Mouse (Mus musculus) kidney, embryonic 15.5 days (tissue): ENCODE data around the gene Smpd2. TPM values are rescaled to one million over a fixed set of nuclear protein-coding genes. Genes with fewer than 3 reads are reported as not detected.
A peak's percentile ranks its signal among the peaks of the same experiment; 100 is the strongest.

Experiments used
- ATAC-seq: fragments of 200-750 bp; cut with Nextera tagmentation; replicated peaks from 2 replicates; pipeline ENCODE4 v1.8.0; 2017; ENCODE audit warnings: moderate TSS enrichment; ENCODE audit not compliant: low FRiP score
- H3K27ac ChIP-seq: fragments of 300-500 bp; sonication (generic); 2 replicates; pipeline ENCODE4 v1.5.1; 2015; ENCODE audit warnings: mild to moderate bottlenecking, inconsistent platforms
- H3K27me3 ChIP-seq: fragments of 300-500 bp; sonication (generic); 2 replicates; pipeline ENCODE4 v1.6.1; 2015; ENCODE audit warnings: inconsistent platforms
- H3K36me3 ChIP-seq: fragments of 300-500 bp; sonication (generic); 2 replicates; pipeline ENCODE4 v1.6.1; 2015; ENCODE audit warnings: inconsistent platforms
- H3K4me1 ChIP-seq: fragments of 300-500 bp; sonication (generic); 2 replicates; pipeline ENCODE4 v1.6.1; 2015; ENCODE audit warnings: inconsistent platforms
- H3K4me2 ChIP-seq: fragments of 300-500 bp; sonication (generic); 2 replicates; pipeline ENCODE4 v1.6.1; 2015; ENCODE audit warnings: moderate library complexity, mild to moderate bottlenecking, inconsistent platforms
- H3K4me3 ChIP-seq: fragments of 300-500 bp; sonication (generic); replicated peaks from 2 replicates; pipeline ENCODE4 v1.5.1; 2015; ENCODE audit warnings: mild to moderate bottlenecking, inconsistent platforms
- H3K9ac ChIP-seq: fragments of 300-500 bp; sonication (generic); 2 replicates; pipeline ENCODE4 v1.6.1; 2015; ENCODE audit warnings: mild to moderate bottlenecking, inconsistent platforms
- H3K9me3 ChIP-seq: fragments of 300-500 bp; sonication (generic); replicated peaks from 2 replicates; pipeline ENCODE4 v1.6.1; 2016; ENCODE audit warnings: inconsistent platforms
- WGBS: fragments of 180-500 bp; shearing (Covaris S2); methylation state at CpG from one replicate; pipeline ENCODE4 v1.1.7; 2015; ENCODE audit warnings: mixed read lengths; 5-methylcytosine and 5-hydroxymethylcytosine counted together
- polyA plus RNA-seq: library from polyadenylated mRNA; unstranded; fragments of >200 nt; fragmentation: Nextera tagmentation; extraction: Ambion mirVana; gene quantifications from 2 replicates; pipeline ENCODE4 v1.2.1, GENCODE M21; 2015

The Smpd2 gene
- 59.6 and 72.0 TPM in 2 replicates for polyA plus RNA-seq

- peak within 1 kb of the TSS; percentile 99 for H3K4me2 ChIP-seq
- H3K9me3 ChIP-seq, result no peaks in the 10 kb centered on the region
- peak within 1 kb of the TSS; percentile 90 for H3K27ac ChIP-seq
- peak within 1 kb of the TSS; percentile 65 for H3K4me3 ChIP-seq
- under 1% methylated on average over 50 of the region's 50 CpGs for whole genome bisulfite sequencing
- H3K4me1 ChIP-seq, result peaks cover 25% of the 10 kb centered on the region
- H3K9ac ChIP-seq, result peak within 1 kb of the TSS; percentile 71
- H3K27me3 ChIP-seq, result 0 out of 2 replicates have a peak, but pooled peaks cover 3% of the 10 kb centered on the region
- peaks cover 33% of the 10 kb centered on the region for H3K36me3 ChIP-seq
- peak; percentile 94 for ATAC-seq
Measured at GRCm38 (mm10) chr10:41489708-41490517, at the start of gene Smpd2, which contains the start of gene Ppil6. Smpd2 (minus strand) TSS chr10:41490369. Ppil6 (plus strand) TSS chr10:41490439.

GRCm38 (mm10) chr10:41538986-41539385 is 48.8 kb upstream of the Smpd2 start:
- Histone ChIP-seq H3K9me3 (no peaks in the 10 kb centered on the region), H3K36me3 (peaks cover 46% of the 10 kb centered on the region), H3K4me1 (no peaks in the 10 kb centered on the region), H3K27ac (no peak overlapping the region), H3K4me3 (no peak overlapping the region), H3K27me3 (no peaks in the 10 kb centered on the region), H3K9ac (no peak overlapping the region), H3K4me2 (no peak overlapping the region)
- 88% methylated on average over 4 of the region's 4 CpGs for WGBS
- no peak for ATAC-seq

- no peaks in the 10 kb centered on the region for H3K9me3 ChIP-seq
- ATAC-seq, result no peak
- H3K9ac ChIP-seq, result no peak overlapping the region
- no peak overlapping the region for H3K4me2 ChIP-seq
- H3K4me3 ChIP-seq, result no peak overlapping the region
- no peaks in the 10 kb centered on the region for H3K27me3 ChIP-seq
- H3K4me1 ChIP-seq, result no peaks in the 10 kb centered on the region
- WGBS, result 92% methylated on average over 3 of the region's 3 CpGs
- no peak overlapping the region for H3K27ac ChIP-seq
- peaks cover 56% of the 10 kb centered on the region for H3K36me3 ChIP-seq
Measured at GRCm38 (mm10) chr10:41537983-41538330, 47.8 kb upstream of the Smpd2 start.

GRCm38 (mm10) chr10:41537226-41537982 is 47.2 kb upstream of the Smpd2 start:
- no peak overlapping the region for H3K4me3 ChIP-seq
- no peaks in the 10 kb centered on the region for H3K4me1 ChIP-seq
- H3K4me2 ChIP-seq, result no peak overlapping the region
- 94% methylated on average over 4 of the region's 4 CpGs for WGBS
- no peak overlapping the region for H3K9ac ChIP-seq
- H3K27ac ChIP-seq, result no peak overlapping the region
- H3K9me3 ChIP-seq, result no peaks in the 10 kb centered on the region
- peaks cover 62% of the 10 kb centered on the region for H3K36me3 ChIP-seq
- no peak for ATAC-seq
- no peaks in the 10 kb centered on the region for H3K27me3 ChIP-seq

- no peak overlapping the region for H3K9ac ChIP-seq
- no peak overlapping the region for H3K4me3 ChIP-seq
- no peaks in the 10 kb centered on the region for H3K4me1 ChIP-seq
- no peak overlapping the region for H3K27ac ChIP-seq
- ATAC-seq, result no peak
- WGBS, result 87% methylated on average over 1 of the region's 1 CpGs
- no peaks in the 10 kb centered on the region for H3K27me3 ChIP-seq
- H3K4me2 ChIP-seq, result no peak overlapping the region
- peaks cover 63% of the 10 kb centered on the region for H3K36me3 ChIP-seq
- no peaks in the 10 kb centered on the region for H3K9me3 ChIP-seq
Measured at GRCm38 (mm10) chr10:41536714-41537113, 46.5 kb upstream of the Smpd2 start.

GRCm38 (mm10) chr10:41535991-41536390 is 45.8 kb upstream of the Smpd2 start:
- H3K27ac ChIP-seq, result no peak overlapping the region
- peaks cover 70% of the 10 kb centered on the region for H3K36me3 ChIP-seq
- no peak overlapping the region for H3K9ac ChIP-seq
- H3K4me1 ChIP-seq, result no peaks in the 10 kb centered on the region
- H3K4me2 ChIP-seq, result no peak overlapping the region
- H3K4me3 ChIP-seq, result no peak overlapping the region
- no peaks in the 10 kb centered on the region for H3K27me3 ChIP-seq
- 91% methylated on average over 2 of the region's 2 CpGs for WGBS
- no peak for ATAC-seq
- H3K9me3 ChIP-seq, result no peaks in the 10 kb centered on the region

GRCm38 (mm10) chr10:41529972-41530371 is 39.8 kb upstream of the Smpd2 start:
- 92% methylated on average over 5 of the region's 5 CpGs for WGBS

GRCm38 (mm10) chr10:41525696-41526095 is 35.5 kb upstream of the Smpd2 start:
- H3K27ac ChIP-seq, result no peak overlapping the region
- peaks cover 20% of the 10 kb centered on the region for H3K4me1 ChIP-seq
- 80% methylated on average over 1 of the region's 1 CpGs for WGBS
- peaks cover 62% of the 10 kb centered on the region for H3K36me3 ChIP-seq
- no peak for ATAC-seq
- H3K9me3 ChIP-seq, result no peaks in the 10 kb centered on the region
- H3K4me2 ChIP-seq, result no peak overlapping the region
- H3K9ac ChIP-seq, result no peak overlapping the region
- no peak overlapping the region for H3K4me3 ChIP-seq
- H3K27me3 ChIP-seq, result no peaks in the 10 kb centered on the region

More at GRCm38 (mm10) chr10:41529972-41530371, 39.8 kb upstream of the Smpd2 start:
- Histone ChIP-seq H3K4me2 (no peak overlapping the region), H3K9me3 (no peaks in the 10 kb centered on the region), H3K36me3 (peaks cover 79% of the 10 kb centered on the region), H3K9ac (no peak overlapping the region), H3K27ac (no peak overlapping the region), H3K27me3 (no peaks in the 10 kb centered on the region), H3K4me3 (no peak overlapping the region), H3K4me1 (no peaks in the 10 kb centered on the region)
- ATAC-seq, result no peak

- H3K4me3 ChIP-seq, result no peak overlapping the region
- no peak overlapping the region for H3K27ac ChIP-seq
- no peak overlapping the region for H3K9ac ChIP-seq
- H3K36me3 ChIP-seq, result peaks cover 42% of the 10 kb centered on the region
- H3K27me3 ChIP-seq, result no peaks in the 10 kb centered on the region
- no peaks in the 10 kb centered on the region for H3K9me3 ChIP-seq
- ATAC-seq, result no peak
- H3K4me2 ChIP-seq, result no peak overlapping the region
- WGBS, result 70% methylated on average over 3 of the region's 3 CpGs
- H3K4me1 ChIP-seq, result peaks cover 22% of the 10 kb centered on the region
Measured at GRCm38 (mm10) chr10:41523386-41523785, 33.2 kb upstream of the Smpd2 start.

- WGBS, result 0% methylated on average over 5 of the region's 5 CpGs
Measured at GRCm38 (mm10) chr10:41520410-41520673, 30.2 kb upstream of the Smpd2 start.

GRCm38 (mm10) chr10:41519640-41520409 is 29.7 kb upstream of the Smpd2 start:
- Histone ChIP-seq H3K4me3 (peak overlapping the region; percentile 97), H3K4me1 (peaks cover 22% of the 10 kb centered on the region), H3K4me2 (peak overlapping the region; percentile 86), H3K9me3 (no peaks in the 10 kb centered on the region), H3K9ac (peak overlapping the region; percentile 96), H3K27ac (peak overlapping the region; percentile 98), H3K36me3 (peaks cover 19% of the 10 kb centered on the region), H3K27me3 (no peaks in the 10 kb centered on the region)
- under 1% methylated on average over 65 of the region's 65 CpGs for WGBS
- peak; percentile 44 for ATAC-seq

More at GRCm38 (mm10) chr10:41520410-41520673, 30.2 kb upstream of the Smpd2 start:
- Histone ChIP-seq H3K36me3 (peaks cover 22% of the 10 kb centered on the region), H3K9me3 (no peaks in the 10 kb centered on the region), H3K4me2 (peak overlapping the region; percentile 86), H3K4me1 (peaks cover 22% of the 10 kb centered on the region), H3K27me3 (no peaks in the 10 kb centered on the region), H3K9ac (peak overlapping the region; percentile 96), H3K27ac (peak overlapping the region; percentile 98; the same call in 1 of the 2 replicates), H3K4me3 (peak overlapping the region; percentile 97)
- no peak for ATAC-seq
